Mouse (Mus musculus) macrophage (primary cell): ENCODE measurements around the gene Hikeshi. TPM values are rescaled to one million over a fixed set of nuclear protein-coding genes. Genes with fewer than 3 reads are reported as not detected.

Experiments used
- H3K27ac ChIP-seq: fragments of 350-480 bp; formaldehyde crosslinking; 2 replicates; pipeline ENCODE4 v1.9.0; 2021
- H3K36me3 ChIP-seq: fragments of 350-480 bp; formaldehyde crosslinking; 2 replicates; pipeline ENCODE4 v1.9.0; 2021; ENCODE audit errors: inconsistent target
- H3K4me3 ChIP-seq: fragments of 350-480 bp; formaldehyde crosslinking; 2 replicates; pipeline ENCODE4 v1.9.0; 2021; ENCODE audit errors: inconsistent target
- H3K79me2 ChIP-seq: fragments of 350-480 bp; formaldehyde crosslinking; 2 replicates; pipeline ENCODE4 v1.9.0; 2021; ENCODE audit errors: inconsistent target
- WGBS: methylation state at CpG from one replicate; pipeline ENCODE4 v1.1.7; 2026; ENCODE audit warnings: inconsistent platforms; ENCODE audit not compliant: missing documents; 5-methylcytosine and 5-hydroxymethylcytosine counted together
- polyA plus RNA-seq: library from polyadenylated mRNA; stranded (reverse); fragments of 250-400 nt; gene quantifications from 3 replicates; pipeline ENCODE4 v1.2.4, GENCODE M21; 2018; ENCODE audit warnings: inconsistent platforms

Hikeshi gene
- polyA plus RNA-seq, 1 experiment from 2014 or later, result 31.3 TPM

DNA sequence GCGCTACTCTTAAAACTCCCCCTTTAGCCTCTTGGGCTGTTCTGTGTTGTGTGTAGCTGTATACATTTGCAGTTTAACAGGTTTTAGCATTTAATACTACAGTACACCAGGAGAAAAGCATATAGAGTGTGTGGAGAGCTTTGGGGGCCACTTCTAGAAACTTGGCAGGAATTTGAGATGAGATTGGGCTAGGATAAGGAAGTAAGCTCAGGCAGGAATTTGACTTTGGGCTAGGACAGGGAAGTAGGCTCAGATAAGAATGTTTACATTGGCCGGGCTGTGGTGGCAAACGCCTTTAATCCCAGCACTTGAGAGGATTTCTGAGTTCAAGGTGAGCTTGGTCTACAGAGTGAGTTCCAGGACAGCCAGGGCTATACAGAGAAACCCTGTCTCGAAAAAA lies 8.4 kb upstream of the Hikeshi start:
- WGBS, result 75% methylated on average over 3 of the region's 4 CpGs
- H3K79me2 ChIP-seq, result no peaks in the 10 kb centered on the region

DNA sequence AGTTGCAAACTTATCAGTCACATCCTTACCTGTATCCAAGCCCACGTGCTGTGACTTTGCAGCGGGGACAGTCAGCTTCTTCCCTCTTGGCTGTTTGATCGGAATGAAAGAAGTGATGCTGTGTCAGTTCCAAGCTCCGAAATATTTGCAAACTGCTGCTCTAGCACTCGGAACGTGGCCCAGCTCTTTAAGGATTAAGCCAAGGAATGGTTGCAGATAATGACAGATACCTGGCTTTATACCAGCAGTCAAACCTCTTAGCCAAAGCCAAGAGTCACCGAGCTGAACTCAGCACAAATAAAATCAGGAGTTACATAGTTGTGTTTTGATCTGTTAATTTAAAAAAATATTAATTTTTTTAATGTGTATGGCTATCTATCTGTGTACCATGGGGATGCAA lies 7.0 kb upstream of the Hikeshi start:
- no peaks in the 10 kb centered on the region for H3K79me2 ChIP-seq
- H3K4me3 ChIP-seq, result no peak overlapping the region
- no peak overlapping the region for H3K27ac ChIP-seq
- no peaks in the 10 kb centered on the region for H3K36me3 ChIP-seq
- WGBS, result 92% methylated on average over 7 of the region's 7 CpGs

More for the DNA sequence above, 8.4 kb upstream of the Hikeshi start:
- H3K27ac ChIP-seq, result no peak overlapping the region
- H3K36me3 ChIP-seq, result peaks cover 3% of the 10 kb centered on the region; the same call in 1 of the 2 replicates
- no peak overlapping the region for H3K4me3 ChIP-seq

DNA sequence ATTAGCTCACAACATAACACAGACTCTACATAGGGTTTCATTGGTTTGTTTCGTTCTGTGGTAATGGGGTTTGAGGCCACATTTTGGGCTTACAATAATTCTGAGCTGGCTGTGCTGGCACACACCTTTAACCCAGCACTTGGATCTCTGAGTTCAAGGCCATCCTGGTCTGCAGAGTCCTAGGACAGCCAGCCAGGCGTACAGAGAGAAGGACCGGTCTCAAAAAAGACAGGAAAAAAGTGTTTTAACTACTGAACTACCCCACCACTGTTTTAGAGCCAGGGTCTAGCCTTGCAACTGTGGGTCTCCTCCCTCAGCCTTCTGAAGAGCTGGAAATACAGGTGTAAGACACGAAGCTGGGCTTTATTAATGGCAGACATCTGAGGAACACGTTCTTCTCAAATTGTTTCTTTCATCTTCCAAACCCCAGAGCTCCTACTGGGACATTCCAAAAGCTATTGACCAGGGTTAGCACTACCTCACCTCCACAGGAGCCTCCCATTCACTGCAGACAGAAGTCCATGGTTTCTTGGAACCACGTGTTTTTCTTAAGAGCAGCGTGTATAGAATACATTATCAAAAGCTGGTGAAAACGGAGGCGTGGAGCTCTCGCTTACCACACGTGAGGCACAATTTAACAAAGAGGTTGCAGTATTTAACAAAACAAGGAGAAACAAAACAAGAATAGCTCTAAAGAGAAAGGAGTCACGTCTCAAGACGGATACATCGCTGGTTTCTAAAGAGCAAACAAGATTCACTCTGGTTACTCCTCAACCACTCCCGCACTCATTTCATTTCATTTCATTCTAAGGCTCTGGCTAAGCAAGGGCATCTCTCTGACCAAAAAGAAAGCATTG lies 1.3 kb downstream of the Hikeshi start:
- no peaks in the 10 kb centered on the region for H3K36me3 ChIP-seq
- H3K79me2 ChIP-seq, result peaks cover 41% of the 10 kb centered on the region
- H3K27ac ChIP-seq, result no peak overlapping the region
- peak overlapping the region; percentile 82 for H3K4me3 ChIP-seq
- 70% methylated on average over 15 of the region's 15 CpGs for WGBS

DNA sequence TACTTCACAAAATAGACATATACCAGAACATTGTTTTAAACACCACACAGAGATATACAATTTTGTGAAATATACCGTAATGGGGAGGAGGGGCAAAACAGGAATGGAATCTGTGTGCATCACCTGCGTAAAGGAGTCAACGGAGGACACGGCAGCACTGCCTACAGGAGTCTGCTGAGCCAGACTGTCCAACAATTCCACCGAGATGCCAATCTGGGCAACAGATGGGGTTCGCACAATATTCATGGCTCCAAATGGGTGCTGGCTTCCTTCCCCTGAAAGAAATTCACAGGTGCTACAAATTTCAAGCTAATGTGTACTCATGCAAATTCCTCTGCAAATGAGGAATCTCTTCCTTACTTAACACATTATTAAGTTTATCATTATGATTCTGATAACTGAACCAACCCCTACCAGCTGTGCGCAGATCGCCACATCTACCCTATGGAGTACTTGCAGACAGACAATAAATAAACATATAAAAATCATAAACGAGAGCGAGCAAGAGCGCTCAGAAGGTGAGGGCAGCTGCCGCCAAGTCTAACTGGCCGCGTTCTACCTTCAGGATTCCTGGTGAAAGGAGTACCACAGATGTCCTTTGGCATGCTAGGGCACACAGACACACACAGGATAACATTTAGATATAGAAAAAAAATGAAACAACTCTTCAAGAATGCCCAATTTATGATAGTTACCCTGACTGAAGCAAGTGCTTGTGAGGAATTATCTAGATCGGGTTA lies 17.4 kb downstream of the Hikeshi start:
- no peak overlapping the region for H3K27ac ChIP-seq
- WGBS, result 97% methylated on average over 14 of the region's 15 CpGs
- H3K79me2 ChIP-seq, result no peaks in the 10 kb centered on the region
- H3K36me3 ChIP-seq, result peaks cover 4% of the 10 kb centered on the region; the same call in 1 of the 2 replicates
- no peak overlapping the region for H3K4me3 ChIP-seq

DNA sequence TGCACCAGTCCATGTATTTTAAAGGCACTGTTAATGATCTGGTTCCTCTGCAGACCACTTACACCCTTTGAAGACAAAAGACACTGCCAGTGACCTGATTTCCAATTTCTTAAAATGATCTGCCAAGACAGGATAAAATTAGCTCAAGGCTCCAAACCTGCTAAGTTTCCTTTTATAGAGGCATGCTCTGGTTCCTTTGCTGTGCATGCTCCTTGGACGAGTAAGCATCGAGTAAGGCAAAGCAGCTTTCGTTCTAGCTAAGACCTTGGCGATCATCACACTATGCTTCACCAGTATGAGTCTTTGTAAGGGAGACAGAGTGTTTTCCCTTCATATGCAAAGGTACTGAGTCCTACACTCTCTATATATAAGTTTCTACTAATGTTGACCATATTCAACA lies 23.2 kb downstream of the Hikeshi start:
- Histone ChIP-seq H3K36me3 (peaks cover 4% of the 10 kb centered on the region; the same call in 1 of the 2 replicates), H3K27ac (no peak overlapping the region), H3K79me2 (no peaks in the 10 kb centered on the region), H3K4me3 (no peak overlapping the region)
- 95% methylated on average over 4 of the region's 4 CpGs for WGBS

DNA sequence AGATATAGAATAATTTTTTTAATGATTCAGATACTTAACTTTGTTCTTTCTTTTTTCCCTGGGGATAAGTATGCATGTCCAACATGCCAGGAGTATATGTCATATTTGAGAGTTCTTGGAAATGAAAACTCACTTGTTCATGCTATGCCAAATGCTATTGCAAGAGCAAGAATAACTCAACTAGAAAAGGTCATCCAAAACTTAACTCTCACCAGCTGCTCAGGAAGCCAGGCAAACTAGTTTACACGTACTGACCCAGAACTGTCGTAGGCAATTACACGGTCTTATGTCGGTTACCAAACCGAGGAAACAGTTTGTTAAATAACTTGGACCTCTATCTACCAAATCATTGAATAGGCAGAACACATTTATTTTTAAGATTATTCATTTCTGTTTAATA lies 24.3 kb downstream of the Hikeshi start:
- no peaks in the 10 kb centered on the region for H3K79me2 ChIP-seq
- WGBS, result 98% methylated on average over 5 of the region's 5 CpGs
- peaks cover 4% of the 10 kb centered on the region; the same call in 1 of the 2 replicates for H3K36me3 ChIP-seq
- H3K4me3 ChIP-seq, result no peak overlapping the region
- no peak overlapping the region for H3K27ac ChIP-seq

DNA sequence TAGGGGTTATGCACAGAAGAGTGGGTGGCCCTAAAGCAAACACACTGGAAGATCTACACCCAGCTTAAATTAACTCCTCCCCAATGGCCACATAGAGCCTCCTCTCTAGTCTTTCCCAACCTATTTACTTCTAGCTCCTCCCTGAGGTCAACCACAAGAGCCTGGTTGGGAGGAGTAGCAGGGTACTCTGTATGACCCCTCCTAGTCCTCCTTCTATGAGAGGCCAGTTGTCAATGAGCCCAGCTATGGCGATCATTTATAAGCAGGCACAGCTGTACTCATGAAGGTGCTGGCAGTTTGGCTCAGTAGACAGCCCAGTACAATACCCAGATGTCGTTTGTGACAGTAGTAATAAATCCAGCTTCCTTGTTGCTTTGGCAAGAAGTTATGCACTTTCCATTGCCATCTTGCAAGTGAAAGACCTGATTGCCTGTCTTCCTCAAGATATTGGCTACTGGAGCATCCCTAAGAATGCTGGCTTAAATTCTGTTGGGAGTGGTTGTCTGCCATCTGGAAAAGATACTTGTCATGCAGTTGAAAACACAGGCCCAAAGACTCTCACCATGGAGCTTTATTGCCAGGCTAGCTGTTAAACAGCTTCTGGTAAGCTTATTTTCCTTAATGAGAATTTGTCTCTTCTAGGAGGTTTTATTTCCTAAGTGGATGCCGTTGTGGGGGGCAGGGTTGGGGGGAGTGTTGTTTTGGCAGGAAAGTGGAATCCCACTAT lies 27.4 kb downstream of the Hikeshi start:
- Histone ChIP-seq H3K4me3 (no peak overlapping the region), H3K79me2 (no peaks in the 10 kb centered on the region), H3K27ac (no peak overlapping the region), H3K36me3 (no peaks in the 10 kb centered on the region)
- 94% methylated on average over 3 of the region's 3 CpGs for WGBS

DNA sequence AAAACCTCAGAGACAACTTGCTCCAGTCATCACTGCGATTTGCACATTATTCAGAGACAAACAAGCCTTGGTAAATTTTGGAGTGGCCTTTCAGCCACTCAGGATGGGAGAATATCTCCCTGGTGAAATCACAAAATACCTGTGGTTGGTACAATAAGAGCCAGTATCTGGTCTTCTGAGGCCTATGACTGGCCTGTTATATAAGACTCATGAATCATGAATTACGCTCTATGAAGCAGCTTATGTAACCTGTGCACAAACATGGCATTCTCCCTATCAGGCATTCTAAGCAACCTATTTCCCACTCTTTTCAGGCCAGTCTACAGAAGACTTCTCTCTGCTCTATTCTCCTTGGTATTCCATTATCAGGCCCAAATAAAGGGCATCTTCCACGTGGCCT lies 28.6 kb downstream of the Hikeshi start:
- no peaks in the 10 kb centered on the region for H3K36me3 ChIP-seq
- no peak overlapping the region for H3K27ac ChIP-seq
- WGBS, result 85% methylated on average over 3 of the region's 3 CpGs

DNA sequence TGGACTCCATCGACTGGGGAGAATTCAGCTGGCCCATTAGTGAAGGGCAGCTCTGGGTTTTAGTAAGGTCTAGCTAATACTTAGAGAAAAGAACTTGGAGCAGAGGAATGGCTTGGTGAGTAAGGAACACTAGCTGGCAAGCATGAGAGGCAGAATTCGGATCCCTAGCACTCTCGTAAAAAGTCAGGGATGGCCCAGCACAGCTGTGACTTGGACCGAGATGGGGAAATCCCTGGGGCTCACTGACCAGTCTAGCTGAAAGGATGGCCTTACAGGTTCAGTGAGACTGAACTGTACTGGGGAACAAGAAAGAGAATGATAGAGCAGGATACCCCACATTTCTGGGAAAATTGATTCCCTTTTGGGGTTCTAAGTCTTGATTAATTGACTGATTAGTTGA lies 31.3 kb downstream of the Hikeshi start:
- 94% methylated on average over 4 of the region's 4 CpGs for WGBS
- Histone ChIP-seq H3K27ac (no peak overlapping the region), H3K79me2 (no peaks in the 10 kb centered on the region), H3K36me3 (no peaks in the 10 kb centered on the region), H3K4me3 (no peak overlapping the region)

More for the DNA sequence above, 28.6 kb downstream of the Hikeshi start:
- Histone ChIP-seq H3K79me2 (no peaks in the 10 kb centered on the region), H3K4me3 (no peak overlapping the region)

DNA sequence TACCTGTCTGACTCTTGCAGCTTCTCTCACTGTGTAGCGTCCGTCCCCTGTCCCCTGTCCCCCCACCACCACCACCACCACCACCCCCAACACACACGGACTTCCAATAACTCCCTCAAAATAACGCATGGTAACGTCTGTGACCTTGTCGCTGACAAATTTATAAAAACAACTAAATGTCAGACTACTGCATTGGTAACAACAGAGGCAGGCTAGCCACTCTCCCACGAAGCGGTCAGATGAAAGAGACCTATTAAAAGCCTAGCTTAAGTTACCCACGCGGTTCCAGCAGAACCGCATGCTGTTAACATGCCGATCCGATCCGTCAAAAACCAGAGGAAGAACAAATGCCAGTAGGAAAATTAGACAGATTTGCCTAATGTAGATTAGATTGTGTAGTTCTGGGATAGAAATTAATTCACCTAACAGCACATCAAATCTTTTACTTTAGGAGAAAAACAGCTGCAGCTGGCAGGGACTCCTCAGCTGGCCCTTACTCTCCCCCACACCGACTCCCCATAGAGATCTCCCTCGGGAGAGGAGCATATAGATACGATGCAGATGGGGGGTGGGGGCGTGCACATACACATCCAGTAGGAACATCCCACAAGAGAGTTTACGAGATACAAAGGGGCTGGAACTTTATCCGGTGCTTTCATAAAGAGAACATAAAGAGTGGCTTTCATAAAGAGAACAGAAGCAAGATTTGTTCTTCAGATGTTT lies 31.9 kb downstream of the Hikeshi start:
- no peak overlapping the region for H3K27ac ChIP-seq
- 90% methylated on average over 19 of the region's 20 CpGs for WGBS
- H3K36me3 ChIP-seq, result no peaks in the 10 kb centered on the region
- no peak overlapping the region for H3K4me3 ChIP-seq
- H3K79me2 ChIP-seq, result no peaks in the 10 kb centered on the region

DNA sequence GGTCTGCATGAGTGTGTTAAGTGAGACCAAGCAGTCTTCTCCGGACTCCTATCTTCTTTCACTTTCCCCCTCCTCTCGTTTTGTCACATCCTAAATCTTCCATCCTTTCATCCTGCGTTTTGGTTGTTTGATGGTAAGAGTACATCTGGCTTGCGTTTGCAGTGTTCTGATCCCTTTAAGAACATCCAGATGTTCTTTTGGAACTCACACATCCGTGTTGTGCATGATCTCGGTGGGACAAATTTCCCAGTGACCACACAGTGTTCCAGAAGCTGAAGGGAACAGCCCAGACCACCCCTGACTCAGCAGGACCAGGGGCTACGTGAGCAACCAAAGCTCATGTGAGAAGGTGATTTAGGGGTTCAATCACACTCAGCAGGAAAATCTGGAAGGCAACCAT lies 32.6 kb downstream of the Hikeshi start:
- H3K79me2 ChIP-seq, result no peaks in the 10 kb centered on the region
- H3K36me3 ChIP-seq, result no peaks in the 10 kb centered on the region
- H3K4me3 ChIP-seq, result no peak overlapping the region
- 82% methylated on average over 7 of the region's 7 CpGs for WGBS
- H3K27ac ChIP-seq, result no peak overlapping the region

DNA sequence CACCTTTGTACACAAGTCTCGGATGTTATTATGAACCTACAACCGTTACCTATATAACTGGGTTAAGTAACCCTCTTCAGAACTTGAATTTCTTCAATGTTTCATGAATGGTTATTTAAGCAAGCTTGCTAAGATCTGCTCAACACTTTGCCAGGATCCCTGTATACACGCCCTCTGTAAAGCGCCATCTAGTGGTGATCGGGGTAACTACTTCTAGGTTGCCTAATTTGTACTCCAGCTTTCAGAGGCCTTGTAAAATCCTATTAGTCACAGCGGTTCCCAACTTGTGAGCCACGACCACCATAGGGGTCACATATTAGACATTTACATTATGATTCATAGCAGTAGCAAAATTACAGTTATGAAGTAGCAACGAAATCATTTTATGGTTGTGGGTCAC lies 33.1 kb downstream of the Hikeshi start:
- WGBS, result 35% methylated on average over 8 of the region's 8 CpGs
- Histone ChIP-seq H3K79me2 (no peaks in the 10 kb centered on the region), H3K36me3 (no peaks in the 10 kb centered on the region), H3K27ac (no peak overlapping the region), H3K4me3 (no peak overlapping the region)

DNA sequence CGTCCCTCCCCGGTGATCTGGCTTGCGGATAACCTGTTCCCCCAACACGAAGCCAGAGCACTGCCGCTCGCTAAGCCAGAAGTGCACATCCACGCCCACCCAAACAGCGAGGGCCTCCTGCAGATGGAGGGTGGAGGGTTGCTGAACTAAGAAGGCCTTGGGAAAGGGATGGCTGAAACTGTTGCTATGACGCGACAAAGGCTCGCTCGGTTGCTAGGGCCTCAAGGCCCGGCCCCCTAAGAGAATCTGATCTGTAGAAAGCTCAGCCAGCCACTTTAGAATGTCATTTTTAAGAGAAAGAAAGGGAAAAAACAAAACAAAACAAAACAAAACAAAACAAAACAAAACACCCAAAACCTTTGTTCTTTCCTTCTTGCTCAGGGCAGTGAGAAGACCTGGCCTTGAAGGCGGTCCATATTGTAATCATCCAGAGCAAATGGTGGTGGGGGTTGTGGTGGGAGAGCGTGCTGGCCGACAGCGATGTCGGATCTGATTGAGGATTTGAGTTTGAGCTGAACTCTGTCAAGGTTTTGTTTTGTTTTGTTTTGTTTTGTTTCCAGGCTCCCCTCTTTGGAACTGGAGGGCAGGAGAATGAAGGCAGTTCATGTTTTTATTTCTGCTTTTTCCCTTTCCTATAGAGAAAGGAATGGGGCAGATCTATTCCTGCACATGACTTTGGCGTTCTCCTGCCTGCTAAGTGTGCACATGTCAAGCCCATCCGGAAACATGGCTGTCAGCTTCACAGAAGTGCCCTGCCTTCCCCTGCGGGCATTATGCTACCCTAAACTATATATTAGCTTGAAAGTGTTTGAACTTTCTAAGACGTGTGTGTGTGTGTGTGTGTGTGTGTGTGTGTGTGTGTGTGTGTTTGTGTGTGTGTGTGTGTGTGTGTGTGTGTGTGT lies 37.3 kb downstream of the Hikeshi start, which contains the start of gene Ccdc81:
Gene Ccdc81 (minus strand): TSS at position 188 of the 902 bp plus-strand sequence.
- no peak within 1 kb of the TSS for H3K27ac ChIP-seq
- no peaks in the 10 kb centered on the region for H3K79me2 ChIP-seq
- no peaks in the 10 kb centered on the region for H3K36me3 ChIP-seq
- WGBS, result 75% methylated on average over 21 of the region's 22 CpGs
- H3K4me3 ChIP-seq, result no peak within 1 kb of the TSS
